Mouse (Mus musculus) induced T-regulatory cell, adult 2 months (primary cell): Measurements from ENCODE around the gene Rnf128.
"Not testable (repeated sequence)": the region's sequence is repeated elsewhere in the genome, so short reads cannot be mapped to it uniquely, and the experiment has no call there.

ENCODE experiments used
- DNase-seq: peaks from one replicate; pipeline ENCODE4 v3.0.0-alpha.2; 2012; ENCODE audit warnings: low read depth

Gene Rnf128

DNA sequence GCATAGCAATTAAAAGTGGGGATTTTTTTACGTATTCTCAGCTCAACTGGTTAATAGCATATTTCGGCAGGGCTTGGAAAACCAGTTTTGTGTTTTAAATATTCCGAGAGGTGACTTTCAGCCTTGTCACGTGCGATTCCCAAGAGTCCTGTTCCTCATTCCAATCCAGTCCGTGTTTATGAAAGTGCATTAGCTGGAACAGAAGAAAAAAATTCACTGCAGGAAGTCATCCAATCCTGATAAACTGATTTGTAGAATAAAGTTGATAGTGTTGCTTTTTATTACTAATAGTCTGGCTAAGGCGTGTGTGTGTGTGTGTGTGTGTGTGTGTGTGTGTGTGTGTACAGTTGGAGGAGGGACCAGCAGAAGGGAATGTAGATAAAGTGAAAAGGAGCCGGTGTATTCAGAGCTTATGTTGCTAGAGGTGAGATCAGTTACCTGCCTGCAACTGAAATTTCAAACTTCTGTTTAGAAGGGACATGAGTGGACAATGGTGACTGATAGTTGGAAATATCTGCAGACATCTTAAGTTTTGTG, at the start of gene Rnf128:
Gene Rnf128 (plus strand): TSS at position 392 of the 537 bp plus-strand sequence.
- no peak for DNase-seq

DNA sequence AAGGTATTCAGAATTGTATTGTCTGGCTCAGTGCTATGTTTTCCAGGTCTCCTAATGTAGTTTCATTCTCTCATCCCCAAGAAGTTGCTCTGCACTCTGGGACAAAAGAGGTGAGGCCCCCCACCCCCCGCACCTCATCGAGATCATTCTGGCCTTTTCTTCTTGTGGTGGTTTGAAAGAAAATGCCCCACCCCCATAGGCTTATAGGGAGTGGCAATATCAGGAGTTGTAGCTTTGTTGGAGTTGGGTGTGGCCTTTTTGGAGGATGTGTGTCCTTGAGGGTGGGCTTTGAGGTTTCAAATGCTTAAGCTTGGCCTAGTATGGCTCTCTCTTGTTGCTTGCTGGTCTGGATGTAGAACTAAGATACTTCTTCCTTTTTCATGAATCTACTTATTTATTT, 47.0 kb upstream of the Rnf128 start:
- no peak for DNase-seq

GRCm38 (mm10) chrX:139519251-139519650, 43.9 kb upstream of the Rnf128 start:
- no peak for DNase-seq

GRCm38 (mm10) chrX:139524303-139525091, 38.6 kb upstream of the Rnf128 start:
- no peak for DNase-seq

DNA sequence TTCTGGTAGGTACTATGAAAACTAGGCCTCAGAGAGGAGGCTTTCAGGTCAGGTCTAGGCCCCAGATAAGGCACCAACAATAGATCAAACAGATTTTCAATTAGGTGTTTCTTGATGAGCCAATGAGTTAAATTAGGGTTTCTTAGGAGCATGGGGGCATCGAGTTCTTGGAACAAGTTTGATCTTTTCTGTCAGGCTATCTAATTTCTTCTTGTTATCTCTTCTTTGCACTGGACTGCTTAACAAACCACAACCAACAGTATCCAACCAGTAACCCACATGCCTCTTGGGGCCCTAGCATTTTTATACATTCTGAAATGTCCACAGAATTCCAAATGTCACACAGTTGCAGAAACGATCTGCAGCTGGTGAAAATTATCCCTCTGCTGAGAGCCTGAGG, 37.4 kb upstream of the Rnf128 start:
- DNase-seq: no peak

GRCm38 (mm10) chrX:139526984-139527383, 36.1 kb upstream of the Rnf128 start:
- no peak for DNase-seq

DNA sequence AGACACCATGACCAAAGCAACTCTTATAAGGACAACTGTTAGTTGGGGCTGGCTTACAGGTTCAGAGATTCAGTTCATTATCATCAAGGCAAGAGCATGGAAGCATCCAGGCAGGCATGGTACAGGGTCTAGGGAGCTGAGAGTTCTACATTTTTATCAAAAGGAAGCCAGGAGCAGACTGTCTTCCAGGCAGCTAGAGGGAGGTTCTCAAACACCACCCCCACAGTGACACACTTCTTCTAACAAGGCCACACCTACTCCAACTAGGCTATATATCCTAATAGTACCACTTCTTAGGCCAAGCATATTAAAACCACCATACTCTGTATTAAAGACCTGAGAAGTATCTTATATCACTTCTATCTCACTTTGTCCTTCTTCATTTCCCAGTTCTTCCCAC, 33.4 kb upstream of the Rnf128 start:
- DNase-seq: no peak

DNA sequence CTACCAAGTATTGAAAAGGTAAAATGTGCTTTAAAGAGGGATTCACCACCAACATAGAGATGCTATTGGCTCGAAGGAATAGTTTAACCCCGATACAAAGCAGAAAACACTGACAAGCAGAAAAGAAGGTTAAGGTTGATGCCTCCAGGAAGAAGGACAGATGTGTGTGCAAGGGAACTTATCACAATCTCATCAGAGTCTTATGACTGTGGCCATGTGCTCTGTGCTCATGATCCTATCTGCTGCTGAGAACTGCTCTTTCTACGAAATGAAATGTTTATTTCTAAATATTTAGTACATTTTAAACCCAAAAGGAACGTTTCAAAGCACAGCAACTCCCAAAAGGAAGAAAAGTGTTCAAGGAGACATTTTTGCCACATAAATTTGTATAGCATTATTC, 30.8 kb upstream of the Rnf128 start:
- DNase-seq: no peak

DNA sequence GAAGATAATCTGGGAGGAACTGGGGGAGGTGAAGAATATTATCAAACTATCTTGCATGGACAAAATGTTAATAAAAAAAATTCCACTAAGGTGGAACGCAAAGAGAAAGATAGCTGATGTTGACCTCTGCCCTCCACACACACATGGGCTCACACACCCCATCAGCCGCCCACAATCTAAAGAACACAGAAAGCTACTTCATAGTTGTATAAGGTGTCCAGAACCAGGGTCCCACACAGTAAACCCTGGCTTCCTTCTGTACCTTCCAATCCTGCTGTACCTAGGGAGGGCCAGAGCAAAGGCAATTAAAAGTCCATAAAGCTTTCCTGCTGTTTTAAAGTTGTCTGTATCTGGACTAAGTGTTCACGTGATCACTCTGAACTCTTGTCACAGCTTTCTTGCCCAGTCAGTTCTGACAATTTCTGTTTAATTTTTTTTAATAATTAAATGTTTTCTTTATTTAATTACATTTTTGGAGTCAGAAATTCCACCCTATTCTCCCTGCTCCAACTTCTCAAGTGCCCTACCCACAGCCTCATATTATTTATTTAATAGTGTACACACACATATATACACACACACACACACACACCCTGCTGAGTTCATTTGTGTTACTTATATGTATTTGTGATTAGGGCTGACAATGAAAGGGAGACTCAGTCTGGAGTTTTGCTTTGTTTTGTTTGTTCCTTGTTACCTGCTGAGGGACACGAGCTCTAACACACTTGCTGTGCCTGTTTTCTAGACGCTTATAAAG, 25.3 kb upstream of the Rnf128 start:
- no peak for DNase-seq

- DNase-seq: peak; percentile 6
Measured at GRCm38 (mm10) chrX:139543726-139544125, 19.4 kb upstream of the Rnf128 start.

- no peak for DNase-seq
Measured at GRCm38 (mm10) chrX:139550456-139550855, 12.7 kb upstream of the Rnf128 start.

- no peak for DNase-seq
Measured at GRCm38 (mm10) chrX:139552090-139552489, 11.0 kb upstream of the Rnf128 start.

GRCm38 (mm10) chrX:139562255-139562924, 726 bp upstream of the Rnf128 start:
- no peak for DNase-seq

GRCm38 (mm10) chrX:139570054-139570453, 6.9 kb downstream of the Rnf128 start:
- DNase-seq: no peak

DNA sequence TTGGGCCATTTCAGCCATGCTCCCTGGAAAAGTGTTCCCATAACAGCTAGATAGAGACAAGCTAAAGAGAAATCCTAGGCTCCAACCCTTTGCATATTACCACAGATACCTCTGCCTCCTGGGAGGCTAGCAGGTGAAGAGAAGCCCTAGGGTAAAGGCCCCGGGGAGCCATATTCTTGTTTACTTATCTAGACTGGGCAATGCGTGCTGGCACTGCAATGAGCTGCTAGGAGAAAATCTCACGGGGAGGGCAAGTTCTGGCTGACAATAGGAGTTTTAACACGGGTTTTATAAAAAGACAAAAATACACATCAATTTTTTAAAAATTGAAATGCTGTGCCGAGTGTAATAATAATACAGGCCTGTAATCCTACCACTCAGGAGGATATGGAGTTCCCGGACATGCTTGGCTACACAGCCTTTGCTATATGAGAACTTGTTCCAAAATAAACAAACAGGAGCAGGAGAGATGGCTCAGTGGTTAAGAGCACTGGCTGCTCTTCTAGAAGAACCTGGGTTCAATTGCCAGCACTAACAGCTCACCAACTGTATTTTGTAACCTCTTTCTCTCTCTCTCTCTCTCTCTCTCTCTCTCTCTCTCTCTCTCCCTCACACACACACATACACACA, 15.6 kb downstream of the Rnf128 start:
- no peak for DNase-seq

DNA sequence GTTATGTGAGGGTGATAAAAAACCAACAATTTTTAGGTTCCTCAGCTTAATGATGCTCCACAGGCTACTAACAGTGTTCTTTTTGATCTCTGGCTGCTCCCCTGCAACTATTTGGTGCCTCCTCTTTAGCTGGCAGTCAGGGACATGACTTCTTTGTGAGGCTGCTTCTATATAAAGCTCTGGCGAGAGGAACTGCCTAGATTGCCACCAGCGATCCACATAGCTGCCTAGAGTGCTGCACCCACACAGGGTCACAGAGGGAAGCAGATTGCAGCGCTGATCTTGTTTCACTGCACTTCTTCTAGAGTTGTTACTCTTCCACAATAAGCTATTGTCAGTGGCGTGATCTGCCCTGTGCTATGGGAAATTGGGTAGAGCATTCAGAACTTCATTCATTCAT, 20.5 kb downstream of the Rnf128 start:
- DNase-seq: no peak

- DNase-seq: not testable (repeated sequence)
Measured at GRCm38 (mm10) chrX:139586676-139587075, 23.6 kb downstream of the Rnf128 start.

- no peak for DNase-seq
Measured at GRCm38 (mm10) chrX:139596404-139596803, 33.3 kb downstream of the Rnf128 start.

GRCm38 (mm10) chrX:139610033-139610764, 47.1 kb downstream of the Rnf128 start:
- peak; percentile 79 for DNase-seq

GRCm38 (mm10) chrX:139610765-139611300, 47.7 kb downstream of the Rnf128 start:
- DNase-seq: no peak

DNA sequence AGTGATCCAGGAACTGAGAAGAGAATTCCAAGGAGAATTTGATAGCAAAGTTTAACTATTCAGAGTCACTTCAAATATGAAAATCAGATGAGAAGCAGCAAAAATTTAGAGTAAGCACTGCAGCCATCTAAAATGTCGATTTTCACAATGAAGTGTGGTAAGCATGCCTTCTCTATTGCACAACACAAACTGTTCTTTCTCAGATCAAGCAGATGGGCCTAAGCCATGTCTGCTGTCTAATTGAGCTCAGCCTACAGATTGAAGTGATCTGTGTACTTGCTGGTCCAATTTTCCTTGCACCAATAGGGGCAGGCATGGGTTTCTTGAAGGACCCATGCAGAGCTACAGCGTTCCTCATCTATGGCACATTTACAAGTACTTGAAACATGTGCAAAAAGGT, 51.6 kb downstream of the Rnf128 start:
- DNase-seq: no peak
